In the genomic region with DNA sequence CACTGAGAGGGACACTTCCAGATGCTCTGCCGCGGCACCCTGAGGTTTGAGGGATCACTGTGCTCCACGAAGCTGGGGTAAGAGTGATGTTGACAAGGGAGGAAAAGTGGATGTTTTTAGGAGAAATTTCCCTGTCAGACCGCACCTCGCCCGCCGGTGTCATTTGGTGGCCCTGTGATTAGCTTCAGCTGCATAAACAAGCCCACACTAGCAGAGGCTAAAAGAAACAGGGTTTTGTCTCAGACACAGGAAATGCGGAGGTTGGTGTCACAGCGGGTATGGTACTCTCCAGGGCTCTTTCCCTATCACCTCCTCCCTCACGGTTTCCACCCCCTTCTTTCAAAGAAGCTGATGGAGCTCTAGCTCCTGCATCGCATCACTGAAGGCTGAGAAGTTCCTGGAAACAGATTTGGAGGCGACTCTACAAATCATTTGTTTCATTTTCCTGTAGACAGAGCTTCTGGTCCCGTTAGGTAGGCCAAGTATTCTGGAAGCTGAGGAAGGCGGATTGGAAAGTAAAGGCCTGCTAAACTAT, we compare ENCODE assay signal across 29 mouse cellular contexts. TPM values are rescaled to one million over a fixed set of nuclear protein-coding genes. Genes with fewer than 3 reads are reported as not detected.
DNase-seq lines count a peak whose midpoint lies in the region; ATAC-seq lines count a peak whose summit lies in the region.
"Had no signal": no experiment of that assay in that cellular context is flagged by ENCODE, and none has a peak within 500 bp of the region (broad histone marks: within the 10 kb centered on the region; RNA-seq: fewer than 3 reads in every experiment).

No protein-coding gene starts in this region.

- H3K4me2 ChIP-seq in forebrain, embryonic 16.5 days (ENCODE audit: low read length): no peak overlapping the region
- H3K4me2 ChIP-seq: embryonic facial prominence, embryonic 13.5 days; forebrain, embryonic 12.5 days; heart, embryonic 11.5 days; kidney, embryonic 15.5 days; liver, embryonic 15.5 days; lung, embryonic 15.5 days; neural tube, embryonic 13.5 days had no signal

- no peak overlapping the region for H3K9ac ChIP-seq in forebrain, embryonic 16.5 days (replicated peaks; ENCODE audit: low read depth, low read length)
- H3K9ac ChIP-seq: embryonic facial prominence, embryonic 13.5 days; forebrain, embryonic 12.5 days; kidney, embryonic 15.5 days; liver, embryonic 15.5 days; lung, embryonic 15.5 days; neural tube, embryonic 13.5 days had no signal

- H3K9me3 ChIP-seq in embryonic facial prominence, embryonic 10.5 days: 0 out of 2 replicates have a peak, but pooled peaks cover 4% of the 10 kb centered on the region
- H3K9me3 ChIP-seq in forebrain, embryonic 16.5 days (ENCODE audit: control insufficient read depth, low read length): no peaks in the 10 kb centered on the region
- H3K9me3 ChIP-seq: kidney, embryonic 15.5 days; liver, embryonic 15.5 days; lung, embryonic 15.5 days; neural tube, embryonic 13.5 days had no signal

- H3K4me3 ChIP-seq in embryonic facial prominence, embryonic 10.5 days: no peak overlapping the region
- no peak overlapping the region for H3K4me3 ChIP-seq in forebrain, embryonic 16.5 days (replicated peaks; ENCODE audit: low read length)
- H3K4me3 ChIP-seq: embryonic facial prominence, embryonic 13.5 days; erythroblast, embryonic 14.5 days; forebrain, embryonic 12.5 days; hindbrain, embryonic 10.5 days; kidney, embryonic 15.5 days; left cerebral cortex, adult 2 months; liver, embryonic 15.5 days; lung, embryonic 15.5 days; megakaryocyte, embryonic 14.5 days; neural tube, embryonic 13.5 days had no signal

- no peak overlapping the region for H3K27ac ChIP-seq in embryonic facial prominence, embryonic 10.5 days (replicated peaks)
- H3K27ac ChIP-seq in forebrain, embryonic 16.5 days (ENCODE audit: low read length): no peak overlapping the region
- H3K27ac ChIP-seq: embryonic facial prominence, embryonic 13.5 days; forebrain, embryonic 12.5 days; hindbrain, embryonic 10.5 days; kidney, embryonic 15.5 days; left cerebral cortex, adult 2 months; liver, embryonic 15.5 days; lung, embryonic 15.5 days; neural tube, embryonic 13.5 days had no signal

- no peaks in the 10 kb centered on the region for H3K36me3 ChIP-seq in embryonic facial prominence, embryonic 10.5 days (replicated peaks)
- no peaks in the 10 kb centered on the region for H3K36me3 ChIP-seq in forebrain, embryonic 16.5 days (ENCODE audit: control insufficient read depth, insufficient read depth)
- H3K36me3 ChIP-seq: embryonic facial prominence, embryonic 13.5 days; forebrain, embryonic 12.5 days; hindbrain, embryonic 10.5 days; kidney, embryonic 15.5 days; liver, embryonic 15.5 days; lung, embryonic 15.5 days; neural tube, embryonic 13.5 days had no signal

- H3K27me3 ChIP-seq in embryonic facial prominence, embryonic 10.5 days (replicated peaks; ENCODE audit: low read depth, poor library complexity, severe bottlenecking): 0 out of 2 replicates have a peak, but pooled peaks cover 11% of the 10 kb centered on the region
- no peaks in the 10 kb centered on the region for H3K27me3 ChIP-seq in forebrain, embryonic 16.5 days (replicated peaks; ENCODE audit: control insufficient read depth, insufficient read depth, low read length)
- H3K27me3 ChIP-seq: embryonic facial prominence, embryonic 13.5 days; kidney, embryonic 15.5 days; liver, embryonic 15.5 days; lung, embryonic 15.5 days; neural tube, embryonic 13.5 days had no signal

- ATAC-seq in frontal cortex, adult (ENCODE audit: low TSS enrichment): peak; percentile 70; the same call in 1 of the 2 replicates
- no peak for ATAC-seq in forebrain, embryonic 16.5 days

- H3K4me1 ChIP-seq in embryonic facial prominence, embryonic 10.5 days: peaks cover 16% of the 10 kb centered on the region
- no peaks in the 10 kb centered on the region for H3K4me1 ChIP-seq in forebrain, embryonic 16.5 days (replicated peaks; ENCODE audit: control insufficient read depth, insufficient read depth, low read length)
- H3K4me1 ChIP-seq: forebrain, embryonic 12.5 days; liver, embryonic 15.5 days had no signal

- 19% methylated on average over 14 of the region's 14 CpGs for WGBS in embryonic facial prominence, embryonic 10.5 days
- 63% methylated on average over 14 of the region's 14 CpGs for WGBS in forebrain, embryonic 16.5 days

- DNase-seq in frontal cortex, postnatal 25 days (ENCODE audit: low spot score in 2 of 2): no peak
- DNase-seq in right cerebral cortex, adult 2 months (ENCODE audit: low spot score in 2 of 2): peak; percentile 19 to 21
- DNase-seq in right cerebral cortex, postnatal 36 days (ENCODE audit: low spot score in 2 of 2): no peak
- peak; percentile 53 for DNase-seq in embryonic facial prominence, embryonic 10.5 days (ENCODE audit: low spot score)
- DNase-seq in layer of hippocampus, postnatal 25 days (ENCODE audit: extremely low spot score in 1 of 2, low spot score in 1 of 2): no peak
- DNase-seq: adrenal gland, postnatal 10 days; cerebellum, adult 8-10 months; cerebellum, postnatal 36 days; heart, postnatal 10 days; kidney, adult 11 months; layer of hippocampus, adult 9-11 months; liver; lung, postnatal 36 days; midbrain, embryonic 14.5 days; spleen, adult 18-20 months had no signal

RNA-seq across cellular contexts. Expression of a gene that starts 38.7 kb away (rescaled TPM):
- 4.4 and 4.6 TPM in 2 replicates for polyA plus RNA-seq in embryonic facial prominence, embryonic 10.5 days (2016; fragmentation: Nextera tagmentation; extraction: Ambion mirVana)
- total RNA-seq in layer of hippocampus, postnatal 25 days (2021): 10 to 100 TPM; 31.2 to 31.7 TPM
- polyA plus RNA-seq in forebrain, embryonic 16.5 days (2015; fragmentation: Nextera tagmentation; extraction: Ambion mirVana): 34.8 and 39.2 TPM in 2 replicates
- total RNA-seq: MEL had no signal

Comparison
In these comparisons a context has a peak if more than half of its experiments do, and no peak if none do; other contexts are left out.
1. DNase-seq: peak in right cerebral cortex, adult 2 months (2 of 2) and embryonic facial prominence, embryonic 10.5 days (single experiment); none in frontal cortex, postnatal 25 days (0 of 2), right cerebral cortex, postnatal 36 days (0 of 2) and layer of hippocampus, postnatal 25 days (0 of 2).